Mouse (Mus musculus) retina, postnatal 1 day (tissue): Measurements from ENCODE around the gene Kbtbd12.

Source experiments
- DNase-seq: peaks from one replicate; pipeline ENCODE4 v3.0.0-alpha.2; 2012

Kbtbd12 gene

GRCm38 (mm10) chr6:88545397-88545790 is 92.4 kb downstream of the Kbtbd12 start:
- DNase-seq: no peak

- DNase-seq: peak; percentile 53
These were observed 92.9 kb downstream of the Kbtbd12 start for GRCm38 (mm10) chr6:88544644-88545396.

GRCm38 (mm10) chr6:88544241-88544640 is 93.5 kb downstream of the Kbtbd12 start:
- DNase-seq: no peak

GRCm38 (mm10) chr6:88540093-88540755 is 97.5 kb downstream of the Kbtbd12 start:
- no peak for DNase-seq

GRCm38 (mm10) chr6:88530306-88530705 is 107.4 kb downstream of the Kbtbd12 start:
- no peak for DNase-seq

GRCm38 (mm10) chr6:88524056-88524455 is 113.7 kb downstream of the Kbtbd12 start:
- no peak for DNase-seq

GRCm38 (mm10) chr6:88523451-88523850 is 114.3 kb downstream of the Kbtbd12 start:
- DNase-seq: no peak

GRCm38 (mm10) chr6:88523043-88523442 is 114.7 kb downstream of the Kbtbd12 start:
- DNase-seq: no peak

GRCm38 (mm10) chr6:88522606-88523005 is 115.1 kb downstream of the Kbtbd12 start:
- no peak for DNase-seq

GRCm38 (mm10) chr6:88521821-88522220 is 115.9 kb downstream of the Kbtbd12 start:
- DNase-seq: no peak

- DNase-seq: peak; percentile 98
These were observed 119.1 kb downstream of the Kbtbd12 start, which contains the start of gene Sec61a1 for GRCm38 (mm10) chr6:88518404-88519263. Sec61a1 (minus strand) TSS chr6:88518905.

GRCm38 (mm10) chr6:88517701-88518403 is 119.9 kb downstream of the Kbtbd12 start:
- DNase-seq: no peak

GRCm38 (mm10) chr6:88516667-88517066 is 121.1 kb downstream of the Kbtbd12 start:
- DNase-seq: no peak

- DNase-seq: no peak
These were observed 121.8 kb downstream of the Kbtbd12 start for GRCm38 (mm10) chr6:88515971-88516370.

- DNase-seq: no peak
These were observed 123.2 kb downstream of the Kbtbd12 start for GRCm38 (mm10) chr6:88514546-88514945.

- no peak for DNase-seq
These were observed 123.8 kb downstream of the Kbtbd12 start for GRCm38 (mm10) chr6:88513984-88514383.

- no peak for DNase-seq
These were observed 134.7 kb downstream of the Kbtbd12 start for GRCm38 (mm10) chr6:88503044-88503443.

GRCm38 (mm10) chr6:88502030-88502970 is 135.4 kb downstream of the Kbtbd12 start:
- no peak for DNase-seq

GRCm38 (mm10) chr6:88500405-88500767 is 137.4 kb downstream of the Kbtbd12 start:
- no peak for DNase-seq

GRCm38 (mm10) chr6:88499481-88500404 is 138.0 kb downstream of the Kbtbd12 start:
- DNase-seq: peak; percentile 90
